Mouse (Mus musculus) hindbrain, embryonic 15.5 days (tissue): ENCODE measurements around the gene Lpo. TPM values are rescaled to one million over a fixed set of nuclear protein-coding genes. Genes with fewer than 3 reads are reported as not detected.

ENCODE experiments used
- microRNA counts: library from miRNA; unstranded; fragments of <30 nt; microRNA quantifications from one replicate; lab custom pipeline; 2016
- microRNA-seq: library from miRNA; unstranded; fragments of <30 nt; microRNA quantifications from one replicate; pipeline ENCODE4, GENCODE M21; 2016
- polyA plus RNA-seq: library from polyadenylated mRNA; unstranded; fragments of >200 nt; fragmentation: Nextera tagmentation; extraction: Ambion mirVana; gene quantifications from 2 replicates; pipeline ENCODE4 v1.2.1, GENCODE M21; 2015

Gene Lpo
- polyA plus RNA-seq, 1 experiment from 2014 or later: 2.2 TPM

MicroRNAs encoded within 50 kb of the gene (microRNA counts, 519-probe panel; counts per million panel counts)
- microRNA mmu-miR-142-3p (lab: Ali Mortazavi, UCI): 3,147 counts per million, percentile 62 among the panel's probes with 10 or more counts
- microRNA mmu-miR-142-5p (lab: Ali Mortazavi, UCI): 3,752 counts per million, percentile 79 among the panel's probes with 10 or more counts

Small RNA genes within 50 kb of the gene (microRNA-seq; reads per million reads assigned to microRNA genes)
- gene Mir142 (not detected), gene Mir142b (not detected)

Other genes with a start within 250 kb of the Lpo start
- gene Mtmr4, start 236.1 kb downstream of the Lpo start, polyA plus RNA-seq: 50.1 and 50.7 TPM in 2 replicates
- gene Hsf5, start 211.1 kb downstream of the Lpo start, polyA plus RNA-seq: 0.52 and 0.54 TPM in 2 replicates
- gene Rnf43, start 165.6 kb downstream of the Lpo start, polyA plus RNA-seq: 0.65 and 0.75 TPM in 2 replicates
- gene Supt4a, start 90.7 kb downstream of the Lpo start, polyA plus RNA-seq: 130 and 137 TPM in 2 replicates
- gene Tspoap1, start 67.7 kb downstream of the Lpo start, polyA plus RNA-seq: 43.6 and 50.4 TPM in 2 replicates
- 0.21 TPM in 2 replicates for gene Mpo, start 34.7 kb downstream of the Lpo start, polyA plus RNA-seq
- 10.5 and 12.3 TPM in 2 replicates for gene Mks1, start 24.9 kb upstream of the Lpo start, polyA plus RNA-seq
- gene Epx, start 47.2 kb upstream of the Lpo start, polyA plus RNA-seq: 0.25 and 0.69 TPM in 2 replicates
- not detected in 2 replicates for gene Olfr462, start 64.0 kb upstream of the Lpo start, polyA plus RNA-seq
- gene Olfr463, start 69.1 kb upstream of the Lpo start, polyA plus RNA-seq: not detected in 2 replicates
- gene Olfr464, start 92.7 kb upstream of the Lpo start, polyA plus RNA-seq: 0.13 and 0.14 TPM in 2 replicates
- gene Dynll2, start 159.2 kb upstream of the Lpo start, polyA plus RNA-seq: 66.8 TPM in 2 replicates
- gene Srsf1, start 219.1 kb upstream of the Lpo start, polyA plus RNA-seq: 215 and 220 TPM in 2 replicates
- 41.8 and 43.9 TPM in 2 replicates for gene Vezf1, start 240.0 kb upstream of the Lpo start, polyA plus RNA-seq